Mouse (Mus musculus): ENCODE measurements around the gene Taf12. TPM values are rescaled to one million over a fixed set of nuclear protein-coding genes. Genes with fewer than 3 reads are reported as not detected.

Gene Taf12
- polyA plus RNA-seq (2012; rRNA removed), result 34.5 and 37.4 TPM in 2 replicates

GRCm38 (mm10) chr4:132274156-132274862 lies at the start of gene Taf12:
Gene Taf12, plus strand, starts transcription at chr4:132274375.

GRCm38 (mm10) chr4:132261514-132262357 lies 12.4 kb upstream of the Taf12 start, which contains the start of gene Gmeb1:
Gene Gmeb1, minus strand, starts transcription at chr4:132261602.

DNA sequence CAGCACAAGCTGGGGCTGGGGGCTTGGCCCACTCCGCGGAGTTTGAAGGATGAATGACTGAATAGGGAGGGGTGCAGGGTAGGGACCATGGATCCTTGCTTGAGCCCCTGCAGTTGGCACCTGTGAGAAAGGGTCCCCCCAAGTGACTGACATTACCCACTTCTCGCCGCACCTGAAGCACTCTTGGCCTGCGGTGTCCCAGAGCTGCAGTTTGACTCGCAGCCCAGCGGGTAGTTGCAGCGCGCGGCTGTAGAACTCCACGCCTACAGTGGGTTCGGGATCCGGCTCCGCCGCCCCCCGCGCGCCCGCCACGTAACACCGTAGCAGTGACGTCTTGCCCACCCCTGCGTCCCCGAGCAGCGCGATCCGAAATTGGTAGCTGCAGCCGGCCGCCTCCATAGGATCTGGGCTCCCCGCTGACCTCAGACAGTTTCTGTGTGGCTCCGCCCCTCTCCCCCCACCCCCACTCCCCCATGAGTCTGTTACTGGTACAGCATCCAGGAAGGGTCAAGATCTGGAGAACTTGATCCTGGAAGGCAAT lies 28.8 kb downstream of the Taf12 start, which contains the start of gene Rab42:
TSS of gene Rab42 (minus strand) at position 447 of the 541 bp plus-strand sequence.

DNA sequence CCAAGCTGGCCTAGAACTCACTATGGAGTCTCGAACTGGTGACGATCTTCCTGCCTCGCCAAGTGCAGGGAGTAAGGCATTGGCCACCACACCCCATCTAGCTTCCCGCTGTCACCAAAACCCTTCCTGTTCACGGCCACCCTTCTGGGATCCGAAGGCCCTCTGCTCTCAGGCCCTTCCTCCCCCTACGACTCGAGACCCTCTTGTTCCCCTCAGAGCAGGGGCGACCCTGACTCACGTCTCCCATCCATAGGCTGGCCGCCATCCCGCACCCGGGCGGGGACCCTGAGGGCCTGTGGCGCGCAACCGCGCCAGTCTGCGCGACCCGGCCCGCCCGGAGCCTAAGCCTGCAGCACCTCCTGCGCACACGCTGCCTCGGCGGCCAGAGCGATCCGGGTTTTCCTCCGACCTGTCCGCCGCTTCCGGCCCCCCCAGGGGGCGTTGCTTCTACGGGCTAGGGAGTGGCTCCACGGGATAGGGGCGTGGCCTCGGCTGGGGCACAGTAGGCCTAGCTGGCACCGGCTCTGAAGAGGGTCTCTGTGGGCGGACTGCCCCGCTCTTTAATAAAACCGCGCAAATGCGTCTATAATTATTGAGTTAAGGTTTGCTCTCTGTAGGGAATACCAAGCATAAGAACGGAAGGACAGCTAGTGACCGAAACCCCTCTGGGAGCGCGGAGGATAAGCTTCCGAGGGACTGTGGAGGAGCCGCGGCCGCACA lies 55.1 kb downstream of the Taf12 start, which contains the start of gene Trnau1ap:
TSS of gene Trnau1ap (minus strand) at position 424 of the 720 bp plus-strand sequence.

Other genes with a start within 250 kb of the Taf12 start
- gene Gm10300, start 199.7 kb upstream of the Taf12 start, polyA plus RNA-seq (2012; rRNA removed), result 0.02 and 0.05 TPM in 2 replicates
- 145 and 147 TPM in 2 replicates for gene Epb41, start 199.1 kb upstream of the Taf12 start, polyA plus RNA-seq (2012; rRNA removed)
- gene Oprd1, start 129.9 kb upstream of the Taf12 start, polyA plus RNA-seq (2012; rRNA removed), result 0.10 and 0.24 TPM in 2 replicates
- 28.5 and 47.0 TPM in 2 replicates for gene Ythdf2, start 62.1 kb upstream of the Taf12 start, polyA plus RNA-seq (2012; rRNA removed)
- gene Gmeb1, start 12.8 kb upstream of the Taf12 start, polyA plus RNA-seq (2012; rRNA removed), result 44.4 TPM in 2 replicates
- gene Rab42, start 29.0 kb downstream of the Taf12 start, polyA plus RNA-seq (2012; rRNA removed), result 0.28 and 0.57 TPM in 2 replicates
- 30.4 and 36.8 TPM in 2 replicates for gene Trnau1ap, start 55.2 kb downstream of the Taf12 start, polyA plus RNA-seq (2012; rRNA removed)
- gene Rcc1, start 79.2 kb downstream of the Taf12 start, polyA plus RNA-seq (2012; rRNA removed), result 49.4 and 122 TPM in 2 replicates
- gene Phactr4, start 148.1 kb downstream of the Taf12 start, polyA plus RNA-seq (2012; rRNA removed), result 29.7 and 51.3 TPM in 2 replicates
- gene Med18, start 189.5 kb downstream of the Taf12 start, polyA plus RNA-seq (2012; rRNA removed), result 15.8 TPM in 2 replicates
- 4.8 and 6.0 TPM in 2 replicates for gene Sesn2, start 236.1 kb downstream of the Taf12 start, polyA plus RNA-seq (2012; rRNA removed)

Data from central nervous system, embryonic 11.5 days (tissue).